21 mouse cellular contexts compared by ENCODE assay signal in genomic region chr14:31953783-31954182, GRCm38 (mm10).
DNase-seq lines count a peak whose midpoint lies in the region; TF ChIP-seq lines count a peak whose summit lies in the region.
"Had no signal": no experiment of that assay in that cellular context is flagged by ENCODE, and none has a peak within 500 bp of the region (broad histone marks: within the 10 kb centered on the region; RNA-seq: fewer than 3 reads in every experiment).

No protein-coding gene starts in this region.

- peak; percentile 16 for DNase-seq in cerebellum, adult 9-11 months
- DNase-seq in cerebellum, adult 11-12 months, result no peak
- peak; percentile 44 for DNase-seq in left cerebral cortex, adult 11 months (ENCODE audit: low spot score)
- DNase-seq in left cerebral cortex, postnatal 4 days, result no peak
- DNase-seq in left cerebral cortex, adult 2 months (ENCODE audit: extremely low spot score in 1 of 2, low spot score in 2 of 2), result peak; percentile 27 to 31
- DNase-seq in right cerebral cortex, postnatal 25 days, result peak; percentile 17
- no peak for DNase-seq in urinary bladder, adult 2 months (ENCODE audit: low spot score)
- no peak for DNase-seq in adrenal gland, postnatal 25 days
- DNase-seq: adrenal gland, adult 2 months; cerebellum, postnatal 14 days; embryo, embryonic 11 days; gastrocnemius, postnatal 36 days; heart, postnatal 4 days; kidney, postnatal 4 days; thymus, postnatal 14 days had no signal

- H3K27ac ChIP-seq in left cerebral cortex, adult 2 months, result no peak overlapping the region
- H3K27ac ChIP-seq: embryonic facial prominence, embryonic 15.5 days; heart, embryonic 15.5 days; hindbrain, embryonic 15.5 days; limb, embryonic 13.5 days; liver, embryonic 14.5 days; neural tube, embryonic 12.5 days had no signal

- intact Hi-C loops in left cerebral cortex, postnatal 4 days (cut with DNase I), result loop anchor here (10.0 kb wide), 1 partner anchor 121 kb away; no protein-coding TSS in a partner anchor
- intact Hi-C loops in left cerebral cortex, adult 2 months (cut with DNase I), result loop anchor here (1.0 to 5.0 kb wide), 3 partner anchors 21 to 157 kb away; no protein-coding TSS in a partner anchor

- no peak for TF ChIP-seq CTCF in left cerebral cortex, adult 2 months (IDR thresholded peaks at IDR 0.05)

- no peak overlapping the region for H3K4me3 ChIP-seq in left cerebral cortex, adult 2 months
- H3K4me3 ChIP-seq: embryonic facial prominence, embryonic 15.5 days; heart, embryonic 15.5 days; hindbrain, embryonic 15.5 days; limb, embryonic 13.5 days; neural tube, embryonic 12.5 days had no signal

Comparison
In these comparisons a context has a peak if more than half of its experiments do, and no peak if none do; other contexts are left out.
1. DNase-seq: peak in cerebellum, adult 9-11 months (single experiment), left cerebral cortex, adult 11 months (single experiment), left cerebral cortex, adult 2 months (2 of 2) and right cerebral cortex, postnatal 25 days (single experiment); none in cerebellum, adult 11-12 months (single experiment), left cerebral cortex, postnatal 4 days (single experiment), urinary bladder, adult 2 months (single experiment) and adrenal gland, postnatal 25 days (single experiment).